Mouse (Mus musculus) heart, postnatal 4 days (tissue): ENCODE measurements around the gene Moxd2. TPM values are rescaled to one million over a fixed set of nuclear protein-coding genes. Genes with fewer than 3 reads are reported as not detected.

Source experiments
- DNase-seq: peaks from one replicate; pipeline ENCODE4 v3.0.0; 2021
- total RNA-seq, 2 experiments: library from RNA; stranded (reverse); gene quantifications; 2 replicates each; pipeline ENCODE4 v1.2.3; 2021

Gene Moxd2
- total RNA-seq: not detected

- DNase-seq: no peak
Observed at GRCm38 (mm10) chr6:40887394-40887793, at the start of gene Moxd2. TSS of gene Moxd2 (minus strand) at chr6:40887494.

DNA sequence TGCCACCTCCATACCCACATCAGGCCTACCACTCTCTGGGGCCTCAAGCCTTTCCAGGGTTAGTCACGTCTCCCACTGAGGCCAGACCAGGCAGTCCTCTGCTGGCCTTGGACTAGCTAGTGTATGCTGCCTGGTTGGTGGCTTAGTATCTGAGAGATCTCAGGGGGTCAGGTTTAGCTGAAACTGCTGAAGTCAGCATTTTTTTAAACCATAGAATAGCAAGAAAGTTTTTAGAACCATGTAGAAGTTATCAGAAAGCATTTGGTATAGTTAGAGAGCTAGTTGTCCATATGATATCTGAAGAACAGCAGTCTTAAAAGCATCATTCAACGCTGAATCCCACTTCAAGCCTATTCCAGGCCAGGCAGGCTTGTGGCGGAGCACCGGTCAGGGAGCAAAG is 32.7 kb upstream of the Moxd2 start:
- no peak for DNase-seq

DNA sequence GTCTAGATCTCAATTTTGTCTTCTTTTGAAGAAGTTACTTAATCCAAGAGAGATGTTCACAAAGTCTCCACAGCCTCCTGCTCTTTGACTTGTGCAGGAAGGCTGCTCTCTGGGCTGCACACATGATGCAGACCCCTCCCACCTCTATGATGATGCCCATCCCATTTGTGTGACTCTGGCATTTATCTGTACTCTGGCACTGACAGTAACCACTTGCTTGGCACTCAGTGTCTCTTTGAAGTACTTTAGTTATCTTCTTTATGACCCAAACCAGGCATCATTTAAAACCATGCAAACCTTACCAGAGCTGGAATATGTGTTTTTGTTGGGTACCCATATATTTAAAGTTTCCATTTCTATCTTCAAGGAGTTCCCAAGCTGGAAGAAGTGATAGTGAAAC is 13.0 kb upstream of the Moxd2 start, which contains the start of gene Prss58:
Gene Prss58, minus strand, starts transcription at position 101 of the 400 bp plus-strand sequence.
- no peak for DNase-seq

- DNase-seq: no peak
Observed at GRCm38 (mm10) chr6:40894716-40895115, 7.4 kb upstream of the Moxd2 start.

- DNase-seq: peak; percentile 14
Observed at GRCm38 (mm10) chr6:40893577-40893976, 6.3 kb upstream of the Moxd2 start.

GRCm38 (mm10) chr6:40891754-40892153 is 4.5 kb upstream of the Moxd2 start:
- no peak for DNase-seq

- DNase-seq: no peak
Observed at GRCm38 (mm10) chr6:40890973-40891372, 3.7 kb upstream of the Moxd2 start.

DNA sequence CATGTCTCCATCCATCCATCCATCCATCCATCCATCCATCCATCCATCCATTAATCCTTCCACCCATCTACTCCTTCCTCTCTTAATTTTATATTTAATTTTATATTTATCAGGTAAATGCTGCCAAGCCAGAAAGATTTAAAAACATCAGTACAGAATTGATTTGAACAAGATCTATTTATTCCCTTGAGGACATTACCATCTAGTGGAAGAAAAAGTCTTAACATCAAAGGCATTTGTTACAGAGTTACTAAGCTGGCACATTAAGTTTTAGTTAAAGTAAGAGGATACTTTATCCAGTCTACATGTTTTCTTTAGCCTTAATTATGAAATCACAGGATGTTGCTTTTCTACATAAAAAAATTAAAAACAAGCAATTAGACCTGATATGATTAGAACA is 42.0 kb downstream of the Moxd2 start:
- no peak for DNase-seq

Other genes starting within 250 kb of the Moxd2 start
- not detected for gene Prss58, start 12.9 kb upstream of the Moxd2 start, total RNA-seq
- not detected for gene 1700074P13Rik, start 53.1 kb upstream of the Moxd2 start, total RNA-seq
- gene Gm4744, start 64.4 kb upstream of the Moxd2 start, total RNA-seq: not detected
- not detected for gene 1810009J06Rik, start 77.3 kb upstream of the Moxd2 start, total RNA-seq
- not detected for gene Gm2663, start 112.0 kb upstream of the Moxd2 start, total RNA-seq
- gene 2210010C04Rik, start 148.0 kb upstream of the Moxd2 start, total RNA-seq: not detected